Mouse (Mus musculus) left cerebral cortex, adult 9 months (tissue): ENCODE results near the gene Ube4a.

Experiments used
- DNase-seq, 2 experiments: peaks; one replicate each; pipeline ENCODE4 v3.0.0; 2022; ENCODE audit warnings: low spot score in 2 of 2

The Ube4a gene

DNA sequence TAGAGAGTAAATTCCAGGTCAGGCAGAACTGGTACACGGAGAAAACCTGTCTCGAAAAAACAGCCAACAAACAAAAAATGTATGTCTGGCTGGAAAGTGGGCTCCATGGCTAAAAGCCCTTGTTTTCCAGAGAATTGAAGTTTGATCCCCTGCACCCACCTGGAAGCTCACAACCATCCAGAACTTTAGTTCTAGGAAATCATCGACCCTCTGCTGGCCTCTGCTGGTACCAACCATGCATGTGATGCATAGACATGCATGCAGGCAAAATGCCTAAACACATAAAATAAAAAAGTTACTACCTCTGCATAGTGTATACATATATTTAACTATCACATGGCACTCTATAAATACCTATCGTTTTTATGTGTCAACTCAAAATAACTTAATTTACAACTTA, 65.0 kb downstream of the Ube4a start:
- no peak for DNase-seq

DNA sequence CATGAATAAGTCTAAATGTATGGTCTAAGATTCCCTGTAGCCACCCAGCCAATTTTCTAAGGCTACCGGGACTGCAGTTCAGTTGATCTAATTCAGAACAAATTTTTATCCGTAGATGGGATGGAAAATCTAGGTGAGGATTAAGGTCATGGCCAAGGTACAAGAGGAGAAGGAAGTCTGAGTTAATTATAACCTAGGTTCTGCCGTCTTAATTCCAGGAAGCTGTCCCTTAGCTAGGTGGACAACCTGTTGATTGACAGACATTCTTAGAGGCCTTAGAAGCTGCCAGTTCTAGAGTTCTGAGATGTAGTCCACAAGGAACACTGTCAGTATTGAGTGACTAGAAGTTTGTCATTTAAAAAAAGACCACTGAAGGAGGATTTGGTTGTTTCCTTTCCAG, 65.7 kb downstream of the Ube4a start:
- DNase-seq = no peak

DNA sequence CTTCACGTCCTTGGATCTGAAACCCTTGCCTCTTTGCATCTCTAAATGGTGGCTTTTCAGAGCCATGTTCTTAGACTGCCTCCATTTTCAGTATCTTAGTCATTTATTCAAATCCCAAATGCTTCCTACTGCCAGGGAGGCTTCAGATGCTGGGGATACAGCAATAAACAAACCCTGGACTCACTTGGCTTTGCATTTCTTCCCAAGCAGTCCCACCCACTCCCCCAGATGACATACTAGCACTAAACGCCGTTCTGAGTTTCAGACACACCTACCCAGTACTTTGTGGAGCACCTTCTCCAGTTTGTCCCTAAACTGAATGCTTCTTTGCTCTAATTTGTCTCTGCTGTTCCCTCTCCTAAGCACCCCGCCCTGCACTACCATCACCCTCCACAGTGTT, 68.4 kb downstream of the Ube4a start:
- no peak for DNase-seq

DNA sequence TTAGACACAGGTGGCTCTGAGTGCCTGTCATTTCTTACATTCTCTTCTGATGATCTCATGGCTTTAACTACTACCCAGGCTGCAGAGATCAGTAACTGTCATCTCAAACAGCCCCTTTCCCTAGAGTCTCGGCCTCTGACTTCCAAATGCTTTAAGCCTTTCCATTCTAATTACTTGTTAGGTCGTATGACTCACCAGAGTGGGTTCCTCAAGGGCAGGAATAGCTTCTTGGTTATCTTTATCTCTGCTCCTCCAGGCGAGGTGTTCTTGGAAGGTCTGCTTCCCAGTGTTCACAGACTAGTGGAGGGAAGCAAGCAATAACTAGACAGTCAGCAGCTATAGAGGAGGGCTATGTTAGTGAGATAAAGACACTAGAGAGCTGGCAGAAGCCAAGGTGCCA, 72.7 kb downstream of the Ube4a start:
- DNase-seq = no peak

DNA sequence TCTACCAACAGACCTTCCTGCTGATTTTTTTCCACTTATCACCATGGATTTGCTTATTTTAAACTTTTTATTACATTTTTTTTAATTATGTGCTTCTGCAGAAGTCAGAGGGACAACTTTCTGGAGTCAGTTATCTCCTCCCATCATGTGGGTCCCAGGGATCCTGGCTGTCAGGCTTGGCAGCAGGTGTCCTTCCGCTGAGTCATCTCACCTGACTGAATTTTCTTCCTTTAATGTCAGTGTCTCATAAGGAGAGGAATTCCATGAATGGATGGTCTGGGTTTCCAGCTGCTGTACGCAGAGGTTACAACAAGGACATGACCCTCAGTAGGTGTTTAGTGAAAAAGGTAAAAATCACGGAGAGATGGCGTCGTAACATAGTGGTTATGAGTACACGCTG, 74.2 kb downstream of the Ube4a start:
- no peak for DNase-seq

DNA sequence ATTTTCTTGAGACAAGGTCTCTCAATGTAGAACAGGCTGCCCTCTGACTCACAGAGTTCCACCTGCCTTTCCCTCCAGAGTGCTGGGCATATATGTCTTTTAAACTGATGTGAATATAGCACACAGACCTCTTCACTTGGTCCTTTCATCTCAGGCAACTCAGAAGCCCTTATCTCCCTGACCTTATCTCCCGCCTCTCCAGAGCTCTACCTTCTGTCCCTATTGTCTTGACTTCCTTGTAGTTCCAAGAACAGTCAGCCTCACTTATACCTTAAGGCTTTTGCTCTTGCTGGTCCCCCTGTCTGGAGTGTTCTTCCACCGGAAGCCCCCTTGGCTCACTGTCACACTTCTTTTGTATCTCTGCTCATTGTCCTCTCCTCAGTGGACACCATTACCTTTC, 75.3 kb downstream of the Ube4a start:
- no peak for DNase-seq

DNA sequence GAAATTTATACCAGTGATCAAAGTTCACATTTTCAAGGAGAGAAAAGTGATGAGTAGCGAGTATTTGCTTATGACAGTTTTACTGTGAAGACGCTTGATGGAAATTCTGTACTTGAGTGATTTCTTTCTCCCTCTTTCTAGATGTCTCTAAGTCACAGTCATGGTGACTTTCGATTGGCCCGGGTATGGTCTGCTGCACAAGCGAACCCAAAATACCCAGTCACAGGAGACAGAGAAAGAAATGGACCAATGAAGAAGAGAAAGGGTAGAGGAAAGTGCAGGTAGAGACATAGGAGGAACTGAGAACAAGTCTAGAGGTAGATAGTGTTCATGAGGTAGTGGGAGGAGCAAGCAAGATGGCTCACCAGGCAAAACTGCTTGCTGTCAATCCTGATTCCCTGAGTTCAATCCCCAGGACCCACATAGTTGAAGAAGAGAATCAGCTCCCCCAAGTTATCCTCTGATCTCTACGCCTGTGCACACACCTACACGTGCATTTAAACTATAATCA, 77.2 kb downstream of the Ube4a start:
- DNase-seq = no peak

DNA sequence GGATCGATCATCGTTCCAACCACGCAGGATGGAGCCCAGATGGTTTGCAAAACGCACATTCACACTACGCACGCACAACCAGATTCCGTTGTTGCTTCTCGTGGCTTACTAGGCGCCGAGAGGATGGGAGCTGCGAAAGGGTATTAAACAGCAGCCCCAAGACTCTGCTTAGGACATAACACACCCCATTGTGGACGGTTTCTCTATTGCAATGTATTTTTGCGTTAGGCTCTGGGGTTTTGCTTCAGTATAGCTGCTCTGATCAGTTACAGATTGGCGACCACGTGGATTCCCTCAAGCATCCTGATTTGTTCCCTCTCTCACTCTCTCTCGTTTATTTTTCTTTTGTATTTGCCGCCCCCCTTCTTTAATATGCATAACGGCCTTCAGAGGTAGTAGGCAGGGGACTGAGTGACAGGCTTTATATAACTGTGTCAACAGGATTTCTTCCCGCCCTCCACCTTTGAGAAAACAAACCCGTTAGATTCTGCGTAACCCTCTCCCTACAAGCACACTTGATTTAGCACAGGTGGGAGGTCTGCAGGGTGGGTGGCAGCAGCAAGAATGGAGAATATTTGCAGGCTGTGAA, 82.3 kb downstream of the Ube4a start:
- peak; percentile 65 to 66 for DNase-seq

DNA sequence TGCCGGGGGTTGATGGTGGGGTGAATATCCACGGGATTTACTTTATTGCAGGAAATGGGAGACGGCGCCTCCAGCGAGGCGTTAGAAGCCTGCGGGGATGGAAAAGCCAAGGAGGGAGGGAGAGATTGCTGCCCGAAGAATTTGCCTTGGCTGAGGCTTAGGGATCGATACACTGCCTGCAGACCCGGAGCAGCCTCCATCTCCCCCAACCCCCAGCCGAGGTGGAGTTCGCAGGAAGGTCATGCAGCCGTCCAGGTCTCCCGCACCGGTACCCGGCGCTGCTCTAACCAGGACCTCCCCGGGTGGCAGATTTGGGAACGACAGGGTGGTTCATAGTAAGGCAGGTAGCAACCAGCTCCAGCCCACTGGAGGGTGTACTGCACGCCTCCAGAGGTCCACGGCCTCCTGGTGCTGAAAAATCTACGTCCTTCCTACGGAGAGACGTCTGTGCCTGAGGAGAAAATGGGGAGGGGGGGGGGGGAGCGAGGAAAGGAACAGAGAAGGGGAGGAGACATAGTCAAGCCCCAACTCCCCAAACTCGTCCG, 82.9 kb downstream of the Ube4a start:
- DNase-seq = no peak

DNA sequence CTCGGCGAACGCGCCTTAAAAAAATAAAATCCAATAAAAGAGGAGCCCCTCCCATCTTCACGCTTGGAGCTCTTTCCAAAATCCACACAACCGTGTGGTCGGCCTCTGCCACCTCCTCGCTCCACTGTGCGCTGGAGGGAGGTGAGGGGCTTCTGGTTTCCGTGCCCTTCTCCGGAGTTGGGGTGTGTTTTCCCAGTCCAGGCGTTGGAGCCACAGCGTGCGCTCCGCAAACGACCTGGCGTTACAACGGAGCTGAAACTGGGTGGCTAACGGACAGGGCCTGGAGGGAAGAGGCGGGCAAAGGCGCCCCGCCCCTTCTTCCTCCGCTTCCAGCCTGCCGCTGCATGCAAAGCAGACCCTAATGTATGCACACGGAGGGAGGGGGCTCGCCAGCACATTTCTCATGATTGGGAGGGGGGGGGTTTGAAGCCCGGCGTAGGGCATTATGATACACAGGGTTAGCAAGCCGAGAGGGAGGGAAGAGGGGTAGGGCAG, 83.4 kb downstream of the Ube4a start:
- peak in 1 of 2 experiments; percentile 62 for DNase-seq

DNA sequence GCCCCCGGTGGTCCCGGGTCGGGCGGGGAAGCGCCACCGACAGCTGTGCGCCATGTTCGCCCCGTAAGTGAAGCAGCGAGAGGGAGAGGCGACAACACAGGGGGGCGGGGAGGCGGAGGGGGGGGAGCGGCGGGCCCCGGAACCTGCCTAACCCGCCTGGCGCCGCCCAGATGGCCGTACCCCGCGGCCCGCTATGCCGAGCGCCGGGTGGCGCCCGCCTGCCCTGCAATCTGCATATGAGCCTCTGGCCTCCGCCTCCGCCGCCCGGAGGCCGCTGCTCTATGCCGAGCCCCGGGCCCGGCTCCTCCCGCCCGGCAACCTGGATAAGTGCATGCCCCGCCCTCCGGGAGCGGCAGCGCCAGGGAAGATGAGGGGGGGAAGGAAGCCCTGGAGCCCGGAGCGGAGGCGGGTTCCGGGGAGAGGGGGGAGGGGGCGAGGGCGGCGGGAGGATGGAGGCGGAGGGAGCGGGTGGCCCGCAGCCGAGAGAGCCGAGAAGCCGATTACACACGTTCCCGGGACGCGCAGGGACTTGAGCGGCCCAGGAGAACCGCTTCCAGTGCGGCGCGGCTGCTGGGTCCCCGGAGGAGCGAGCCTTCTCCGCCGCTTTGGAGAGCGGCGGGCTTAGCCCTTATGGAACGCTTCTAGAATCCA, 84.1 kb downstream of the Ube4a start, which contains the start of gene Kmt2a:
Gene Kmt2a (minus strand): TSS at position 76 of the 651 bp plus-strand sequence.
- peak; percentile 94 to 98 for DNase-seq

DNA sequence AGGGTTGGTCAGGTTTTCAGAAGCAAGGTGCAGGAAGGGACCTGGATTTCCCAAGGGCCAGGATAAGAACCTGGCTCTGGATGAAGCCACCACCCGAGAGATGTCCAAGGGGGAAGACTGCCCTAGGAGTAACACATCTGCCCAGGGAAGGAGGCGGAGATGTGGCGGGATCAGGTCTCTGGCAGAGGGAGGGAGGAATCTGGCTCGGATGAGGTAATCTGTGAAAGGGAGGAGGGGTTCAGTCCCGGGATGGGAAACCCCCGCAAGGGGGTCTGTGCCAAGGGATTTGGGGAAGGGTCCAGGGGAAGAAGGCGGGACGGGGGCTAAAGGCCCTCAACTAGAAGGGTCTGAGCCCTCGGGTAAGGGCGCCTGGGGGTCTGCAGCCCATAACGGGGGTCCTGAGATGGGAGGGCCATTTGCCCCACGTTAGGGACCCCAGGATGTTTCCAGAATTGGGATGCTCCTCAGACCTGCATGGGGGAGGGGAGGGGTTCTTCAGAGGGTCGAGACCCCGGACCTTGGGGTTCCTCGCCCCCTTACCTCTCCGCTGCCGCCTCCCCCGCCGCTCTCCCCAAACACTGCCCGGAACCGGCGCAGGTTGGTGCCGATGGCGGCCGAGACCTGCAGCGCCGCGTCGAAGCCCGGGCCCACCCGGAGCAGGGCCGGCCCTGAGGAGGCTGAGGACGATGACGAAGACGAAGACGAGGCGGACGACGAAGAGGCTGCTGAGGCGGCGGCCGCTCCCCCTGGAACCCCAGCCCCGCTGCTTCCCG, 84.9 kb downstream of the Ube4a start:
- peak in 1 of 2 experiments; percentile 17 for DNase-seq

DNA sequence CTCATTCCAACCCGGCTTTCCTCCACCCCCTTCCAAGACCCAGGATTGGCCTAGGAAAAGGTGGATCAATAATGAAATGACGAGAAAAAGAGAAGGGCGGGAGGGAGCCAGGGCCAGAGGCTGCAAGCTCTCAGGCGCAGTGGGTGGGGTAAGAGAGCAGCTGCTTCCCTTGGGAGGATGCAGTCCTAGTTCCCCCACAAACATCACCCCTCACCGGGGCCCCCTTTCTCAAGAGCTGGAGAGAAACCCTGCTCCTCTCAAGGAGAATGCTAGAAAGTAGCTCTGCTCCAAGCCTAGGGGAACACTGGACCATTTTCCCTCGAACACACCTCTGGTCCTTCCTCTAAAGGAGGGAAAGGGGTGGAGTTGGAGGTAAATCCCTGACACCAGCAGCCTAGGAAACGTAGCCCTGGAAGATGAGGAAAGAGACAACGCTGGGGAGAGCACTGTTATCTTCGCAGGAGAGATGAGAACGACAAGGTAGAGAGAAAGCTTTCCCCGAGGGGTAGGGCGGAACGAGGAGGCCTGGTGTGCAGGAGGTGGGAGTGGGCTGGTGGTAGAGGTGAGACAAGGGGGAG, 85.6 kb downstream of the Ube4a start:
- DNase-seq = peak in 1 of 2 experiments; percentile 23

DNA sequence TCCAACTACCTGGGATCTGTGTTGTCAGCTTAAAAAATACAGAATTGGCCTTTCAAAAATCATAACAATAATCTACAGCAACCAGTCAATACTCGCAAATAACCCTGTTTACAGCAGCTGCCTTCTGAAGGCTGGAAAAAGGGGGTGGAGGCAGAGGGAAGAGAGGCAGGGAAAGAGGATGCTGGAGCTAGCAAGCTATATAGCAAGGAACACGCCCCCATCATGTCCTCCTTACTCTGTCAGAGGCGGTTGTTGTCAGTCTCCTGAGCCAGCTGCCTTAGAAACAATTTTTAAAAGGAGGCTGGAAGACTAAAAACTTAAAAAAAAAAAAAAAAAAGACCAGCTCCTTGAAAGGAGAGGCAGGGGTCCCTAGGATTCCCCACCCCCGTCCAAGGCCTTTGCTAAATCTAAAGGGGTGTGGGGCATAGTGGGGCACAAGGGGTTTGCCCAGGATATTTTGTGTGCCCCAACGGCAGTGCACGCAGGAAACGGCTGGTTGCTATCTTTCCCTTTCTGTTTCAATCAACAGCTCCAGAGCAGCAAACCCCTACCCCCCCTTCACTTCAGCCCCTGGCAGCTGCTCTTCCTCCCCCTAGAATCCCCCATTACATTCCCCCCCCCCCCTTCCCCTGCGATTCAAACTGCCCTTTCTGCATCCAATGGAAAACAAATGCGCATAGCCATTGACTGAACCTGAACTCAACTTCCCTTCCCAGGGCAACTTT, 86.5 kb downstream of the Ube4a start:
- DNase-seq = peak in 1 of 2 experiments; percentile 19

DNA sequence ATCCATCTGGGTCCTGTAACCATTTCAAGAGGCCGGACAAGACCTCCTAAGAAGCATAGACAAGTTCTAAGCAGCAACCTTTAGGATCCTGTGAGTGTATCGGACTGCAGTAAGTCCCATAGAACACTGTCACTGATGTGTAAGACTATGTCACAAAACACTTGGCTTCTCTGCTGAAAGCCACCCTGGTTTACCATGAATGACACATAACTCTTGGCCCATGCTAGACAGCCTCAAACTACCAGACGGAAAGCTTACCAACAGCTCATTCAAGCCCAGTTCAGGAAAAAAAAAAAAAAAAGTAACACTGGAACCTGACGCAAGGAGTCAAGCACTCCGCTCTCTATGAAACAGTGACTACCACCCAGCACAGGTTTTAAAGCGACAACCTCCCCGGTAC, 87.7 kb downstream of the Ube4a start:
- no peak for DNase-seq

DNA sequence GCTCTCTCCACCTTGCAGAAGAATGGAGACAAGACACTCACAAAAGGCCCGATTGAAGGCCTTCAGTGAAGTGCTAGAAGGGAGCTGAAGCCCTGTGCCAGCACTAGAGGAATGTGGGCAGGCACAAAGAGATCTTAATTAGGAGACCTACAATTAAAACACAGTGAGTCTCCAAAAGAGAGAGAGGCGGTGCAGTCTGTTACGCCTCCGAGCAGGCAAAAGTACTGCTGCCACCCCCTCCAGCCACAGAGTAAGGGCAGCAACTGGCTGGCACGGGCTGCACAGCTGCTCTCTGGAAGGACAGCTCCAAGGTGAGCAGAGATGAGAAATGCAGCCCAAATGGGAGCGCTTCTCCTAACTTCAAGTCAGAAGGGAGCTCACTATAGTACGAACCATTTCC, 89.9 kb downstream of the Ube4a start:
- peak in 1 of 2 experiments; percentile 59 for DNase-seq

DNA sequence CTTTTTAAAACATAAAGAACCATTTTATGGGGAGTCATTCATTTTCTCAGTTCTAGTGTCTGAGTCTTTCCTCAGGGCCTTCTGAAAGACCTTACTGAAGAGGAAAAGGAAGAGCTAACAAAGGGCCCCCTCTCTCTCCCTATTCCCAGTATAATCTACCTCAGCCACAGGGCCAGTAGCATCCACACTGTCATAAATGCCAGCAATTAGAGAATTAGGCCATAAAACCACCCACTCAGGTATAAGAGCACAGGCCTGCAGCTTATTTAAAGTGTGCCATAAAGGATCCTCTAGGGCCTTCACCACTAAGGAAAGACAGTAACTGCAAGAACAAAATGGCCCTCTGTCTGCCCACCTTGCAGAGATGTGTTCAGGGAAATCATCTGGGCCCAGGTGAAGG, 91.2 kb downstream of the Ube4a start:
- DNase-seq = no peak

DNA sequence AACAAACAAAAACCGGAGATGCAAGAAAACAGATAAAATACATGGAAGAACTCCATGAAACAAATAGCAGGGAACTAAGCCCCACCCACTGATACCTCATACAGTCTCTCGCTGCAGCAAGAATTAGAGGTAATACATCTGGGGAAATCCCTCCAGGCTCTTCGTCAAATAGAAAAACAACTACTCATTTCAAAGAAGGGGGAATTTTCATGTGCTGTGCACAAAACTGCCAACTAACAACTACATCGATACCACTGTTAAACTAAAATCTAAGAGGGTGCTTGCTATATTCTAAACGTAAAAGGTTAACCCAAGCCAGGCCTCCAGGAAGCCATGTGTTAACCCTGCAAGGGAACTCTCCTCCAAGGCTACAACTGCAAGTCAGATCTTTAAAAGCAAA, 91.7 kb downstream of the Ube4a start:
- DNase-seq = no peak
